Mouse (Mus musculus): ENCODE measurements at regions not wholly inside any gene's neighbourhood (a gene's known extent, or its start where the extent isn't known, plus 50 kb on each side); places are given as distances from the start of the nearest gene placed in this dataset.

- no peak for DNase-seq (ENCODE audit: low read depth, low spot score)
Measured at GRCm38 (mm10) chr12:16140511-16141110, 323.9 kb upstream of the Trib2 start.

DNA sequence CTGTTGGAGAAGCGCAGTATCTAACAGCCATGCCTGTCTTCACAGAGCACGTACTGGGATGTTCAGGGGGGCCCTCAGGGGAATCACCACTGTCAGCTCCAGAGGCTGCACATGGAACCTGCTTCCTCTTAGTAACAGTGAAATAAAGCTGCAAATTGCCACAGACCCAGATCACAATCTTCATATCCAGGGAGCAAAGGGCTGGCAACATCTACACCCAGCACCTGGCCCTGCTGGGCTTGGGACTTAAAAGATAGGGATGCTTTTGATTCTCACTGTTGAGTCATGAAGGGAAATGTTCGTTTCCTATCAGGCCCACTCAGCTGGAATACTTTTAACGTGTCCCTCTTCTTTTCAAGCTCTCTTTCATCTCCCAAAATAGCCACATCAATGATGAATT is 322.4 kb upstream of the Trib2 start:
- no peak for DNase-seq (ENCODE audit: low read depth, low spot score)

- DNase-seq (ENCODE audit: low read depth, low spot score) = no peak
Measured at GRCm38 (mm10) chr12:16137801-16138200, 321.1 kb upstream of the Trib2 start.

- DNase-seq (ENCODE audit: low read depth, low spot score) = no peak
Measured at GRCm38 (mm10) chr12:16136214-16136671, 319.5 kb upstream of the Trib2 start.

- peak; percentile 69 for DNase-seq (ENCODE audit: low read depth, low spot score)
Measured at GRCm38 (mm10) chr12:16135602-16136213, 319.0 kb upstream of the Trib2 start.

- DNase-seq (ENCODE audit: low read depth, low spot score) = no peak
Measured at GRCm38 (mm10) chr12:16134446-16134845, 317.7 kb upstream of the Trib2 start.

GRCm38 (mm10) chr12:16133253-16133652 is 316.5 kb upstream of the Trib2 start:
- no peak for DNase-seq (ENCODE audit: low read depth, low spot score)

DNA sequence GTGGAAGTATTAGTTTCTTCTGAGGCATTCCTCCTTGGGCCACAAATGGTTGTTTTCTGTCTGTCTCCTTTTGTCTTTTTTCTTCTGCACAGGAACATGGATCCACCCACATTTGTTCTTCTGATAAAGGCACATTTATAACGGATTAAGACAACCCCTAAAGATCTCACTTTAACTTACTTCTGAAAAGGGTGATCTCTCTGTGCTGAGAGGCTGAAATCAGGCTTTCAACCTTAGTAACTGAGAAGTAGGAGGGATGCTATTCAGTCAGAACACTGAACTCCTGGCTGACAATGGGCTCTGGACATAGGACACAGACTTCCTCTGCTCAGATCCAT is 315.0 kb upstream of the Trib2 start:
- no peak for DNase-seq (ENCODE audit: low read depth, low spot score)

- no peak for DNase-seq (ENCODE audit: low read depth, low spot score)
Measured at GRCm38 (mm10) chr12:16131028-16131739, 314.5 kb upstream of the Trib2 start.

DNA sequence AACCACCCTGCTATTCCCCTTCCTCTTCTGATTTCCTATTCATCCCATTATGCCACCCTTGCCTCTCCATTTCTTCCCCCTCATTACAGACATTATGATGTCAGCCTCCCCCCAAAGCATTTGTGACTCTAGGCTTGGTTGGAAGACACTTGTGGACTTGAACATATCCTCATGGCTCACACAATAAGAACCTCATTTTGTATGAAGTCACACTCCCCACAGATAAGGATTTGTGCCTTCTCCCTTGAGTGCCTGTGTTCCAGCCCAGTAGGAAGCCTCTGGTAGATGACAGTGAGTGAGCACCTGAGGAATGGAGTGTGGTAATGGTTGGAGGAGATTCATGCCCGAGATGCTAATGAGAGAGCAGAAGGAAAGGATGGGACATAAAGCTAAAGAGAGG is 313.9 kb upstream of the Trib2 start:
- DNase-seq (ENCODE audit: low read depth, low spot score) = no peak

- no peak for DNase-seq (ENCODE audit: low read depth, low spot score)
Measured at GRCm38 (mm10) chr12:16129923-16130322, 313.2 kb upstream of the Trib2 start.

DNA sequence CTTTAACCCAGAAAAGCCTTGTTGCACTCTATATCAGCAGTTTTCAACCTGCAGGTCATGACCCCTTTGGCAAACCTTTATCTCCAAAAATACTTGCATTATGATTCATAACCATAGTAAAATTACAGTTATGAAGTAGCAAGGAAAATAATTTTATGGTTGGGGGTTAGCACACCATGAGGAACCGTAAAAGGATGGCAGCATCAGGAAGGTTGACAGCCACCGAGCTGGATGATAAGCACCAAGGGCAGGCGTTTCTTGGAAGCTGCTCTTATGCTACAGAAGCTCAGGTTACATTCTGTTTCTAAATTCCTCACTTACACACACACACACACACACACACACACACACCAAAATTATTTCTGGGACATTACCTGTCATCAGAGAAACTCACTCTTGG is 312.5 kb upstream of the Trib2 start:
- DNase-seq (ENCODE audit: low read depth, low spot score) = no peak

GRCm38 (mm10) chr12:16124906-16125305 is 308.2 kb upstream of the Trib2 start:
- DNase-seq (ENCODE audit: low read depth, low spot score) = no peak

DNA sequence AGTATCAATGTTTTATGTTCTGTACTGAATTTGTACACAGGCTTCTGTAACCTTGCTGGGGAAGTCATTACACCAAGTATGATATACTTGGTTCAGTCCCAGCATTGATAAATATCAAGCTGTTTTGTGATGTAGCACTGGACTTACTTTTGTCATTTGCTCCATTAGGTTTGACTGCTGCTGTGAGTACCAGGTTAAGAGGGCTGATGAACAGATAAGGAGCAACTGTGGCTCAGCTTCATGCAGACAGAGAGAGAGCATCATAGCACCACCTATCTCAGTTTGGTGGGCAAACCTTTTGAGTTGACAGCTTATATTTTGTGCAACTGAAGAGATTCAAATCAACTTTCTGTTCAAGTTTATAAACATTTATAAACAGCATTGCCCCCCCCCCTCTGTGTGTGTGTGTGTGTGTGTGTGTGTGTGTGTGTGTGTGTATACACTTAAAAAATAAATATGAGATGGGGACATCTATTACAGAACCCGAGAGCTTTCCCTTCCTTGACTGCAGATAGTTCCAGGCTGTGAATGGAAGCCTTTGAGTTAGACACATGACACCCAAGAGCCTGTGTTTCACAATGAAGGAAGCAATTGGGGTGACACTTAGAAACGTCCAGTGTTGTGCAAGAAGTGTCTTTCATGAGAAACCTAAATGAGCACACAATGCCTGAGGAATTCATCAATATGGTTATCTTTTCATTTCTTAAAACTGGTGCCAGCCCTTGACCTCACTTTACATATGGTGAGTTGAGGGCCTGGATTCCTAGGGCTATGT is 305.8 kb upstream of the Trib2 start:
- DNase-seq (ENCODE audit: low read depth, low spot score) = no peak

DNA sequence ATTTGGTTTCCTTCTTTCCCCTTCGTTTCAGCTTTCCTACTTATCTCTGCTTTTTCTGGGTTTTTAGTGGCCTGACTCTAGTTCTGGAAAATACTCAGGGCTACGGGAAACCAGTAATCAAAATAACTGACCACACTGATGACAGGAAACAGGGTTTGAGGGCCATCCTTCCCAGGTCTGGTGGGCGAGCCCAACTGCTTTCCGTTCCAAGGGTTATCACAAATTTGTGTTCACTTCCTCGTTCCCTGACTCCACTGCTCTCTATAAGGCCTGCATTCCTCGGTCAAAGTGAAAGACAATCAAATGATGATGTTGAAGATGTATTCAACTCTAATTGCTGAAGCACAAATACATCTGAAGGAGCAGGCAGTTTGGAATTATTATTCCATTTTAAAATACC is 305.1 kb upstream of the Trib2 start:
- DNase-seq (ENCODE audit: low read depth, low spot score) = no peak

DNA sequence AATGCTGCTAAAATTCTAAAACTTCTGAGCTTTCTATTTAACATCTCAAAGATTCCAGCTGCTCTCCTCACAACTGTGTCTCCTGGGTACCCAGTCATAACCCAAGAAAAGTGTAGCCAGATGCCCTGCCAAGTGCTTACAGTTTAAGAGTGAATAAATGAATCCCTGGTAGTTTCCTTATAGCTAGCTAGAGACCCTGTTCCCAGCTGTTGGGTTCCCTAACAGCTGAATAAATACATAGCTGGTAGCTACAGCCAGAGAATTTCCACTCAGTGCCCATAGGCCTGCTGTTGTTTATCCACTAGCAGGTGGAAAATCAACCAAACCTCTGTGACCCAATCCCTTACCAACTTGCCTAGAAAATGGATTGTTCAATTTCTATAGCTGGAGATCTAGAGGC is 302.0 kb upstream of the Trib2 start:
- no peak for DNase-seq (ENCODE audit: low read depth, low spot score)

GRCm38 (mm10) chr12:16106946-16107345 is 290.2 kb upstream of the Trib2 start:
- no peak for DNase-seq (ENCODE audit: low read depth, low spot score)

DNA sequence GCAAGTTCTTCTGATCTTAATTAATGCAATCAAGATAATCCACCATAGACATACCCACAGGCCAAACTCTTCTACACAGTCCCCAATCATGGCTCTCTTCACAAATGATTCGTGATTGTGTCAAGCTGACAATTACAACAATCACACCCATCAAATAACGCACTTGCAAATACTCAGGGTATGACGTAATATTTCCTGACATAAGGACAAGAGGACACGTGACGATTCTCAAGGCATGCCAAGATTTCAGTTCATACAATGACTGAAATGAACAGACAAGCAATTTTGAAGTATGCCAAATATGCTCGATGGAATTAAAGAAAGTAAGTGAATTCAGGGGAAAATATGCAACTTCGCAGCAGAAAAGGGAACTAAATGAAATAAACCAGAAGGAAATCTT is 282.1 kb upstream of the Trib2 start:
- no peak for DNase-seq (ENCODE audit: low read depth, low spot score)

DNA sequence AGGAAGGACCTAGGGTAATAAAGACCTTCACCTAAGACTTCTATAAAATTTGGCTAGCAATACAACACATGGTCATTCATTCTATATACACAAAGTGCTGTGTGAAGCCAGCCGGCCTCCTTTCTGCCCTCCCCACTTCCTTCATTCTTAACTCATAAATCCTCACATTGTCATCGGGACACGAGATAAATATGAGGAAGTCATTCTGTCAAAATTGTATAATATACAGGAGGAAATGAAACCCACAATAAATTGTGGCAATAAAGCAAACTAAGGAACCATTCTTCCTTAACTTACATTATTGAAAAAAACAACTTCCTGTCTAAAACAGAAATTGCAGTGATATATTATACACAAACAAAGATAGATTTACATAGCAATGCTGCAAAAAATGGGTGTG is 275.9 kb upstream of the Trib2 start:
- no peak for DNase-seq (ENCODE audit: low read depth, low spot score)

- DNase-seq (ENCODE audit: low read depth, low spot score) = no peak
Measured at GRCm38 (mm10) chr12:16091336-16091735, 274.6 kb upstream of the Trib2 start.

- no peak for DNase-seq (ENCODE audit: low read depth, low spot score)
Measured at GRCm38 (mm10) chr12:16083176-16083575, 266.5 kb upstream of the Trib2 start.

DNA sequence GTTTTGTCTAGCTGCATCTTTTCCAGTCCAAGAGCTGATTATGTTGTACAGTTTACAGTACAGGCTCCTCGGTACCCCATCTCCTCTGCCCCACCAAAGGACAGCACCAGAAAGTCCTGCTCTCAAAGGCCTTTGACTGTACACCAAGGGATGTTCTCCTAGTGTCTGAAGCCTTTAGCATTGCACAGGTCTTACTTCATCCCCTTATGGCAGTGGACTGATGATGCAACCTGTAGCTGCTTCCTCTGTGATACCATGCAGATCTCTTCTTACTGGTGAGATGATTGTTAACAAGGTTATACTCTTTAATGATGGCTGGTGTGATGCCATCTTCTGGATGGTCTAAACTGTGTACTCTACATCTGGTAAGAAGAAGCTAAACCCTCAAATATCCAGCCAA is 260.5 kb upstream of the Trib2 start:
- DNase-seq (ENCODE audit: low read depth, low spot score) = no peak
